Comparison of ENCODE assay signal across 8 mouse cellular contexts in genomic region chr2:91947397-91948150, GRCm38 (mm10). TPM values are rescaled to one million over a fixed set of nuclear protein-coding genes. Genes with fewer than 3 reads are reported as not detected.
A peak's percentile ranks its signal among the peaks of the same experiment; 100 is the strongest.
DNase-seq lines count a peak whose midpoint lies in the region; ATAC-seq and TF ChIP-seq lines count a peak whose summit lies in the region.

No protein-coding gene starts in this region.

- H3K27me3 ChIP-seq in spleen, adult 2 months (ENCODE audit: control insufficient read depth, insufficient read depth, low read length), result no peaks in the 10 kb centered on the region
- H3K27me3 ChIP-seq in limb, embryonic 15.5 days, result no peaks in the 10 kb centered on the region
- no peaks in the 10 kb centered on the region for H3K27me3 ChIP-seq in myocyte (ENCODE audit: control insufficient read depth, insufficient read depth, insufficient read length)

- no peaks in the 10 kb centered on the region for H3K9me3 ChIP-seq in limb, embryonic 15.5 days

- 38% methylated on average over 11 of the region's 11 CpGs for WGBS in spleen, adult 2 months
- 55% methylated on average over 11 of the region's 11 CpGs for WGBS in limb, embryonic 15.5 days

- H3K4me3 ChIP-seq in spleen, adult 2 months (ENCODE audit: extremely low read depth, insufficient read depth, insufficient read length), result peak overlapping the region; percentile 9; the same call in 1 of the 2 replicates
- H3K4me3 ChIP-seq in limb, embryonic 15.5 days, result no peak overlapping the region
- peak overlapping the region; percentile 19 for H3K4me3 ChIP-seq in myocyte

- no peak for DNase-seq in spleen, adult 2 months (ENCODE audit: low read depth in 1 of 2, low spot score in 2 of 2)
- no peak for DNase-seq in spleen, adult 18-20 months
- peak; percentile 75 to 83 for DNase-seq in cerebellum, postnatal 10 days
- no peak for DNase-seq in thymus, adult 18-20 months
- no peak for DNase-seq in embryo, embryonic 11 days

- no peak overlapping the region for H3K4me2 ChIP-seq in limb, embryonic 15.5 days
- H3K4me2 ChIP-seq in myocyte (ENCODE audit: low read depth), result peak overlapping the region; percentile 73

- peak overlapping the region; percentile 39 for H3K27ac ChIP-seq in spleen, adult 2 months (ENCODE audit: insufficient read depth, low read length)
- H3K27ac ChIP-seq in limb, embryonic 15.5 days, result peak overlapping the region; percentile 57

- no peak for TF ChIP-seq POLR2A in spleen, adult 2 months (IDR thresholded peaks at IDR 0.05; ENCODE audit: low read depth, low read length)
- TF ChIP-seq POLR2A in myocyte (IDR thresholded peaks at IDR 0.05; ENCODE audit: insufficient read length, low read depth), result peak; percentile 63

- H3K9ac ChIP-seq in limb, embryonic 15.5 days, result no peak overlapping the region

- peaks cover 26% of the 10 kb centered on the region for H3K79me2 ChIP-seq in myocyte (ENCODE audit: control insufficient read depth, insufficient read depth)

- peaks cover 8% of the 10 kb centered on the region for H3K36me3 ChIP-seq in spleen, adult 2 months (ENCODE audit: control insufficient read depth, insufficient read depth, low read length)
- no peaks in the 10 kb centered on the region; the same call in 1 of the 2 replicates for H3K36me3 ChIP-seq in limb, embryonic 15.5 days
- H3K36me3 ChIP-seq in myocyte (ENCODE audit: control insufficient read depth, insufficient read depth), result peaks cover 4% of the 10 kb centered on the region

- ATAC-seq in granulocyte monocyte progenitor cell, adult 5-6 weeks (replicated peaks; ENCODE audit: poor library complexity, severe bottlenecking), result peak; percentile 45
- ATAC-seq in limb, embryonic 15.5 days (ENCODE audit: insufficient number of reproducible peaks, low FRiP score, low TSS enrichment, low read depth), result no peak

- H3ac ChIP-seq in myocyte (ENCODE audit: control insufficient read depth, insufficient read length), result no peak overlapping the region

- H3K4me1 ChIP-seq in spleen, adult 2 months (ENCODE audit: control insufficient read depth, insufficient read depth, insufficient read length), result peaks cover 52% of the 10 kb centered on the region
- H3K4me1 ChIP-seq in limb, embryonic 15.5 days, result peaks cover 57% of the 10 kb centered on the region

- no peak for TF ChIP-seq CTCF in spleen, adult 2 months (IDR thresholded peaks at IDR 0.05; ENCODE audit: extremely low read depth, insufficient read depth, insufficient read length, insufficient replicate concordance)

TF ChIP-seq in myocyte, 11 proteins besides CTCF, POLR2A, EP300 and RAD21:
- TF ChIP-seq E2F4 (IDR thresholded peaks at IDR 0.05; ENCODE audit: insufficient read depth) (no peak), REST (IDR thresholded peaks at IDR 0.05; ENCODE audit: insufficient read depth, insufficient read length) (no peak), TCF12 (IDR thresholded peaks at IDR 0.05; ENCODE audit: insufficient read depth, poor library complexity, severe bottlenecking) (peak; percentile 91), MYOD1 (IDR thresholded peaks at IDR 0.05; ENCODE audit: control insufficient read depth in 1 of 3, insufficient read length in 2 of 3, low read depth in 2 of 3) (peak; percentile 79 to 97 (median 97)), CEBPB (IDR thresholded peaks at IDR 0.05; ENCODE audit: insufficient read depth, poor library complexity, severe bottlenecking) (no peak), POLR2AphosphoS2 (IDR thresholded peaks at IDR 0.05; ENCODE audit: insufficient read length, low read depth) (peak; percentile 69), MAX (IDR thresholded peaks at IDR 0.05; ENCODE audit: low read depth) (no peak), TCF3 (IDR thresholded peaks at IDR 0.05; ENCODE audit: insufficient read length, low read depth) (peak; percentile 81), MYOG (IDR thresholded peaks at IDR 0.05; ENCODE audit: control insufficient read depth in 1 of 3, insufficient read depth in 1 of 3, insufficient read length in 2 of 3, low read depth in 2 of 3) (peak; percentile 95 to 99 (median 98)), SRF (IDR thresholded peaks at IDR 0.05; ENCODE audit: control insufficient read depth, insufficient read length, low read depth) (peak; percentile 69)
TF ChIP-seq in myocyte: peak in this region for 6.

RNA-seq across cellular contexts. Expression of gene Gm9821, which starts 2.1 kb away (rescaled TPM):
- polyA plus RNA-seq in spleen, adult 2 months (2012; rRNA removed), result not detected in 2 replicates
- total RNA-seq in granulocyte monocyte progenitor cell, adult 5-6 weeks (2014; fragmentation: Nextera tagmentation), result not detected in 2 replicates
- 0.21 TPM in 1 of 2 replicates, not detected in the other for total RNA-seq in granulocyte monocyte progenitor cell, adult 5-6 weeks (2017)
- 0.45 TPM in 2 replicates for polyA plus RNA-seq in limb, embryonic 15.5 days (2015; fragmentation: Nextera tagmentation; extraction: Ambion mirVana)
- 4.7 TPM for polyA plus RNA-seq in myocyte (2012; fragmentation: generic; extraction: Trizol)

RNA-seq across cellular contexts. Expression of gene Mdk, which starts 15.5 kb away (rescaled TPM):
- polyA plus RNA-seq in spleen, adult 2 months (2012; rRNA removed), result 2.7 and 3.1 TPM in 2 replicates
- 1.3 and 4.1 TPM in 2 replicates for total RNA-seq in granulocyte monocyte progenitor cell, adult 5-6 weeks (2014; fragmentation: Nextera tagmentation)
- not detected in 2 replicates for total RNA-seq in granulocyte monocyte progenitor cell, adult 5-6 weeks (2017)
- polyA plus RNA-seq in limb, embryonic 15.5 days (2015; fragmentation: Nextera tagmentation; extraction: Ambion mirVana), result 899 and 1,046 TPM in 2 replicates
- polyA plus RNA-seq in myocyte (2012; fragmentation: generic; extraction: Trizol), result 0.29 TPM

RNA-seq across cellular contexts. Expression of gene Chrm4, which starts 20.5 kb away (rescaled TPM):
- 0.39 and 0.45 TPM in 2 replicates for polyA plus RNA-seq in spleen, adult 2 months (2012; rRNA removed)
- total RNA-seq in granulocyte monocyte progenitor cell, adult 5-6 weeks (2014; fragmentation: Nextera tagmentation), result not detected in 2 replicates
- 0.26 TPM in 1 of 2 replicates, not detected in the other for total RNA-seq in granulocyte monocyte progenitor cell, adult 5-6 weeks (2017)
- 0.20 and 0.29 TPM in 2 replicates for polyA plus RNA-seq in limb, embryonic 15.5 days (2015; fragmentation: Nextera tagmentation; extraction: Ambion mirVana)
- 0.64 TPM for polyA plus RNA-seq in myocyte (2012; fragmentation: generic; extraction: Trizol)

RNA-seq across cellular contexts. Expression of gene Dgkz, which starts 28.1 kb away (rescaled TPM):
- 279 and 335 TPM in 2 replicates for polyA plus RNA-seq in spleen, adult 2 months (2012; rRNA removed)
- total RNA-seq in granulocyte monocyte progenitor cell, adult 5-6 weeks (2014; fragmentation: Nextera tagmentation), result 115 and 135 TPM in 2 replicates
- 75.7 and 89.4 TPM in 2 replicates for total RNA-seq in granulocyte monocyte progenitor cell, adult 5-6 weeks (2017)
- 30.9 and 35.9 TPM in 2 replicates for polyA plus RNA-seq in limb, embryonic 15.5 days (2015; fragmentation: Nextera tagmentation; extraction: Ambion mirVana)
- polyA plus RNA-seq in myocyte (2012; fragmentation: generic; extraction: Trizol), result 68.4 TPM

Comparison
In these comparisons a context has a peak if more than half of its experiments do, and no peak if none do; other contexts are left out.
1. DNase-seq: peak in cerebellum, postnatal 10 days (2 of 2); none in spleen, adult 2 months (0 of 2), spleen, adult 18-20 months (0 of 2), thymus, adult 18-20 months (0 of 2) and embryo, embryonic 11 days (single experiment).
2. RNA of gene Mdk, which starts 15.5 kb away (polyA plus RNA-seq): 899 to 1,046 TPM in limb, embryonic 15.5 days; 2.7 to 3.1 TPM in spleen, adult 2 months and 0.29 TPM in myocyte (single experiment); every median in the first group is over 100 times any median in the second.